Mouse (Mus musculus) brain, embryonic 18.5 days (tissue): Measurements from ENCODE around the gene Mprip.
A peak's percentile ranks its signal among the peaks of the same experiment; 100 is the strongest.

ENCODE experiments used
- DNase-seq: peaks from one replicate; pipeline ENCODE4 v3.0.0-alpha.2; 2012; ENCODE audit warnings: low read depth, low spot score

Gene Mprip

GRCm38 (mm10) chr11:59801881-59802280, 140.8 kb downstream of the Mprip start:
- DNase-seq: no peak

GRCm38 (mm10) chr11:59803516-59803915, 142.4 kb downstream of the Mprip start:
- DNase-seq: no peak

- no peak for DNase-seq
Measured at GRCm38 (mm10) chr11:59804409-59805110, 143.5 kb downstream of the Mprip start.

- DNase-seq: no peak
Measured at GRCm38 (mm10) chr11:59805256-59805655, 144.2 kb downstream of the Mprip start.

- DNase-seq: no peak
Measured at GRCm38 (mm10) chr11:59805656-59806055, 144.6 kb downstream of the Mprip start.

GRCm38 (mm10) chr11:59808170-59808960, 147.3 kb downstream of the Mprip start:
- no peak for DNase-seq

GRCm38 (mm10) chr11:59809071-59809669, 148.1 kb downstream of the Mprip start:
- DNase-seq: no peak

GRCm38 (mm10) chr11:59809670-59810474, 148.8 kb downstream of the Mprip start, which contains the start of gene Flcn:
TSS of gene Flcn (minus strand) at chr11:59810016.
- DNase-seq: peak; percentile 77

- no peak for DNase-seq
Measured at GRCm38 (mm10) chr11:59810480-59811158, 149.5 kb downstream of the Mprip start.

GRCm38 (mm10) chr11:59811211-59811610, 150.1 kb downstream of the Mprip start:
- DNase-seq: no peak

- no peak for DNase-seq
Measured at GRCm38 (mm10) chr11:59813276-59813675, 152.2 kb downstream of the Mprip start.

GRCm38 (mm10) chr11:59814311-59814710, 153.2 kb downstream of the Mprip start:
- DNase-seq: no peak

- DNase-seq: no peak
Measured at GRCm38 (mm10) chr11:59814936-59815335, 153.8 kb downstream of the Mprip start.

- no peak for DNase-seq
Measured at GRCm38 (mm10) chr11:59815482-59816065, 154.5 kb downstream of the Mprip start.

- no peak for DNase-seq
Measured at GRCm38 (mm10) chr11:59817916-59818315, 156.8 kb downstream of the Mprip start.

- no peak for DNase-seq
Measured at GRCm38 (mm10) chr11:59821625-59822024, 160.5 kb downstream of the Mprip start.
